Mouse (Mus musculus) heart, embryonic 16.5 days (tissue): ENCODE results near the gene Sds. TPM values are rescaled to one million over a fixed set of nuclear protein-coding genes. Genes with fewer than 3 reads are reported as not detected.
A peak's percentile ranks its signal among the peaks of the same experiment; 100 is the strongest.

Source experiments
- ATAC-seq: fragments of 200-750 bp; cut with Nextera tagmentation; replicated peaks from 2 replicates; pipeline ENCODE4 v1.8.0; 2017; ENCODE audit warnings: moderate number of reproducible peaks; ENCODE audit not compliant: insufficient read depth, low FRiP score; ENCODE audit errors: extremely low read depth
- H3K27ac ChIP-seq: fragments of 300-500 bp; sonication (generic); 2 replicates; pipeline ENCODE4 v1.5.1; 2014; ENCODE audit warnings: mild to moderate bottlenecking, low read length, control low read depth, moderate library complexity
- H3K27me3 ChIP-seq: fragments of 300-500 bp; sonication (generic); 2 replicates; pipeline ENCODE4 v1.6.1; 2014; ENCODE audit warnings: low read length, mixed read lengths; ENCODE audit not compliant: control insufficient read depth, insufficient read depth
- H3K36me3 ChIP-seq: fragments of 300-500 bp; sonication (generic); 2 replicates; pipeline ENCODE4 v1.6.1; 2014; ENCODE audit not compliant: control insufficient read depth, insufficient read depth
- H3K4me1 ChIP-seq: fragments of 300-500 bp; sonication (generic); 2 replicates; pipeline ENCODE4 v1.6.1; 2014; ENCODE audit warnings: low read length, mixed read lengths; ENCODE audit not compliant: control insufficient read depth, insufficient read depth
- H3K4me2 ChIP-seq: fragments of 300-500 bp; sonication (generic); 2 replicates; pipeline ENCODE4 v1.6.1; 2014; ENCODE audit warnings: low read depth, mild to moderate bottlenecking, control low read depth, low read length
- H3K4me3 ChIP-seq: fragments of 300-500 bp; sonication (generic); 2 replicates; pipeline ENCODE4 v1.5.1; 2014; ENCODE audit warnings: mild to moderate bottlenecking, control low read depth, low read length
- H3K9ac ChIP-seq: fragments of 300-500 bp; sonication (generic); 2 replicates; pipeline ENCODE4 v1.6.1; 2014; ENCODE audit warnings: low read length, control low read depth
- H3K9me3 ChIP-seq: fragments of 300-500 bp; sonication (generic); replicated peaks from 2 replicates; pipeline ENCODE4 v1.6.1; 2016; ENCODE audit warnings: low read length; ENCODE audit not compliant: control insufficient read depth
- WGBS: fragments of 180-500 bp; shearing (Covaris S2); extraction: QIAGEN DNeasy Blood & Tissue Kit; methylation state at CpG from one replicate; pipeline ENCODE4 v1.1.7; 2014; 5-methylcytosine and 5-hydroxymethylcytosine counted together
- polyA plus RNA-seq: library from polyadenylated mRNA; unstranded; fragments of >200 nt; fragmentation: Nextera tagmentation; extraction: Ambion mirVana; gene quantifications from 2 replicates; pipeline ENCODE4 v1.2.1, GENCODE M21; 2015

Gene Sds
- 0.56 TPM in 1 of 2 replicates, not detected in the other for polyA plus RNA-seq

DNA sequence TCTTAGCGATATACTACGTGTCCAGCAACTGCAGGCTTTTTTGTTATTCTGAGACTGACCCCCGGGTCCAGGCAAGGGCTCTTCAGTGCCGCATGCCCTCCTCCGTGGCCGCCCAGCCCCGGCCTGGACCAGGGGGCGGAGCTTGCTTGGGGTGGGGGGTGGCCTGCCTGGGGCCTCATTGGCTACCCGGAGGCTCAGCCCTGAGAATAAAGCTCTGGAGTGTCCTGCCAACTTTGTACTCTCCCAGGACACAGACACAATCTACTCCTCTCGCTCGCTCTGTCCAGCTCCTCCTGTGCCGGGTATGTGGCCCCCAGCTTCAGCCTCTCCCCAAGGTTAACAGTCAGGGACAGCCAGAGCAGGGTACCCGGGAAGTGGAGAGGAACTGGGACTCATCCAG, at the start of gene Sds:
Gene Sds, plus strand, starts transcription at position 231 of the 400 bp plus-strand sequence.
- peak; percentile 56; the same call in 1 of the 2 replicates for ATAC-seq
- no peak within 1 kb of the TSS for H3K4me3 ChIP-seq
- H3K9me3 ChIP-seq = no peaks in the 10 kb centered on the region
- H3K27ac ChIP-seq = no peak within 1 kb of the TSS
- peak within 1 kb of the TSS; percentile 42 for H3K4me2 ChIP-seq
- H3K9ac ChIP-seq = no peak within 1 kb of the TSS
- WGBS = 9% methylated on average over 13 of the region's 13 CpGs
- peaks cover 4% of the 10 kb centered on the region; the same call in 1 of the 2 replicates for H3K4me1 ChIP-seq
- peaks cover 9% of the 10 kb centered on the region for H3K27me3 ChIP-seq
- H3K36me3 ChIP-seq = no peaks in the 10 kb centered on the region

DNA sequence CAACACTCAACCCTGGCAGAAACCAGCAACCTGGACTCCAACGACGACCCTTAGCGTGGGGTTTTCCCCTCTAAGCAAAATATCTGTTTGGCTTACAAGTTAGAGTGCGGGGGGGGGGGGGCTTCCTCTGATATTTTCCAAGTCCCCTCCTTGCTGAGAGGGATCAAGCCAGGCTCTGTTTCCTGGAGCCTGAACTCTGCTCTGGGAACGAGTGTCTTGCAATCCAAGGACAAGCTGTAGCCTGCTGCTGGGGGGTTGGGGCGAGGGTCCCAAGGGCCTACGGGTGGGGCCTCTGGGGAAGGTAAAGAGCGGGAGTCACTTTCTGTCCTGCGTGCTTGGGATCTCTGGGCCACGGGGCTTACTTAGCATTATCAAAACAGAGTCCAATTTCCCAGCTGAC, 49.8 kb upstream of the Sds start:
- Histone ChIP-seq H3K36me3 (no peaks in the 10 kb centered on the region), H3K9ac (no peak overlapping the region), H3K4me1 (no peaks in the 10 kb centered on the region), H3K4me2 (no peak overlapping the region), H3K27ac (no peak overlapping the region), H3K27me3 (peaks cover 92% of the 10 kb centered on the region), H3K9me3 (no peaks in the 10 kb centered on the region), H3K4me3 (no peak overlapping the region)
- 3% methylated on average over 10 of the region's 10 CpGs for WGBS
- no peak for ATAC-seq

DNA sequence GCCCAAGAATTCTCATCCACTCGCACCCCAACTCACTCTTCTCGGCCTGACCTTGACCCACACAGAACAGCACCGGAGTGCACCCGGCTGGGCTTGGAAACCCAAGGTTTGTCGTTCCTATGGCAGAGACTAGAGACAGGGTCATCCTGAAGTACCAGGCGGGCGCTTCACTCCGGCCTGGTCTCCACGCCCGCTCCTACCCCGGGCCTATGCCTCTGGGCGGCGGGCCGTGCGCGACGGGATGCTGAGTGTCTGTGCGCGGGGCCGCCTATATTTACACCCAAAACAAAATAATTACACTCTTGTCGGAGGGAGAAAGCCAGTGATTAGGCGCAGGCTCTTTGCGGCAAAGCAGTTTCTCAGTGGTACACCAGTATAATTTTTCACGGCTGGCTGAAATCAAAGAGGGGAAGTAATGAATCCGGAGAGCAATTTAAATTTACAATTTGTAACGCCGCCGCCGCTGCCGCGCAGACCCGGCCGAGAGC, 48.8 kb upstream of the Sds start:
- no peak overlapping the region for H3K4me2 ChIP-seq
- no peak overlapping the region for H3K9ac ChIP-seq
- no peak overlapping the region for H3K4me3 ChIP-seq
- no peak overlapping the region for H3K27ac ChIP-seq
- H3K4me1 ChIP-seq = no peaks in the 10 kb centered on the region
- no peak for ATAC-seq
- H3K9me3 ChIP-seq = no peaks in the 10 kb centered on the region
- H3K36me3 ChIP-seq = no peaks in the 10 kb centered on the region
- peaks cover 92% of the 10 kb centered on the region for H3K27me3 ChIP-seq
- 1% methylated on average over 33 of the region's 33 CpGs for WGBS

DNA sequence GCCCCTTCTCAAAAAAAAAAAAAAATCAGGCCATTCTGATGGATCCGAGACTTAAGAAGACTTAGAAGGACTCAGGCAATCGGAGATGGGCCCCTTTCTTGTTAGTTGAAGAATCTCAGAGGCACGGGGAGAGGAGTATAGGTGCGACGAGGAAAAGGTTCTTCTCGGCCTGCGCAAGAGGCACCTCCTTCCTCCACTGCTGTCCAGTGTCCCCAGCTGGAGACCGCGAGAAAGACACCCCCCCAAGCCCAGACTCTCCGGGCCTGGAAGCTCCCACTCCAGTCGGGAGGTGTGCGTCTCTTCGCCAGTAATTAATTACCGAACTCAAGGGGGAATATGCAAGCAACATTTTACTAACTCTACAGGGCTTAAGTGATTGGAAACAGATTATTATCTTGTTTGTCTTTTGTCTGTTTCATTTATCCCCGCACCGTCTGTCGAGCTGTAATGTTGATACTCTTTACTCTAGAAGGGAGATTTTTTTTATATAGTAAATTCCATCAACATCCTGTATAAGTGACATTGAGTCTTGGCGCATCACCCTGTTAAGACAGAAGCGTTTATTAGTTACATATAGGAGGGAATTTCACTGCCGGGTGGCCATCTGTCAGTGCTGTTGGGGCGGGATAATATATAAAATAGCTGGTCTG, 48.0 kb upstream of the Sds start:
- WGBS = 3% methylated on average over 21 of the region's 21 CpGs
- ATAC-seq = no peak
- H3K27me3 ChIP-seq = peaks cover 92% of the 10 kb centered on the region

DNA sequence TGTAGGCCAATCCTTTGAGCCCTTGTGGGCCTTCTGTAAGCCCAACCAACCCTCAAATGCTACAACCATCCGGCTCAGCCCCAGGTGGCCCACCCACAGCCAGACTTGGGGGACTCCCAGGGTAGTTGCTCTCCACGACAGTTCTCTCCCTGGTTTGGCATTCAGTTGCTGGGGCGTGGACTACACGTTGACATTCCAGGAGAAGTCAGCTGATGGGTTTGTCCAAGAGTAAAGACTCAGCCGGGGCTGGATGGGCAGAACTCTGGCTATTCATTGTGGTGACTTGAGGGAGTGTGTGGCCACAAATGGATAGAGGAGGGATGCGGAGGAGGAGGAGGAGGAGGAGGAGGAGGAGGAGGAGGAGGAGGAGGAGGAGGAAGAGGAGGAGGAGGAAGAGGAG, 47.3 kb upstream of the Sds start:
- Histone ChIP-seq H3K4me2 (no peak overlapping the region), H3K9ac (no peak overlapping the region), H3K4me3 (no peak overlapping the region), H3K9me3 (no peaks in the 10 kb centered on the region), H3K36me3 (no peaks in the 10 kb centered on the region), H3K27ac (no peak overlapping the region), H3K27me3 (peaks cover 94% of the 10 kb centered on the region), H3K4me1 (no peaks in the 10 kb centered on the region)
- 3% methylated on average over 5 of the region's 6 CpGs for WGBS
- ATAC-seq = no peak

More for the DNA sequence above, 48.0 kb upstream of the Sds start:
- Histone ChIP-seq H3K9ac (no peak overlapping the region), H3K4me3 (no peak overlapping the region), H3K4me2 (no peak overlapping the region), H3K36me3 (no peaks in the 10 kb centered on the region), H3K9me3 (no peaks in the 10 kb centered on the region), H3K27ac (no peak overlapping the region), H3K4me1 (no peaks in the 10 kb centered on the region)

DNA sequence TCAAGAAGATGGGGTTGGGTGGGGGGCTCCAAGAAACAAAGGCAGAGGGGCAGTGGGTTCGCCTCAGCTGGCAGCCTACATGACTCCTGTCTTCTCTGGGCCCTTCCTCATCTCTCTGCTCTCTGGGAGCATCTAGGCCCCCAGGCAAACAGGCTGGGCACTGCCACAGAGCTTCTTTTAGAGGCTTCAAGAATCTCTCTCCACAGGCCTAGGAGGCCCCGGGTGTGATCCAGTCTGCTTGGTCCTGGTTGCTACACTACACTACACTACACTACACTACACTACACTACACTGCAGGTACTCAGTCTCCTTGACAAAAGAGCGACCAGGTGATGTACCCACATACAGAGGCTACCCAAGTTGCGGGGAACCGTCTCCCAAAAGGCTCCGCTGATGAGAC, 46.6 kb upstream of the Sds start:
- Histone ChIP-seq H3K9me3 (no peaks in the 10 kb centered on the region), H3K4me3 (no peak overlapping the region), H3K4me2 (no peak overlapping the region), H3K27me3 (peaks cover 94% of the 10 kb centered on the region), H3K27ac (no peak overlapping the region), H3K36me3 (no peaks in the 10 kb centered on the region), H3K4me1 (no peaks in the 10 kb centered on the region), H3K9ac (no peak overlapping the region)
- WGBS = 8% methylated on average over 6 of the region's 6 CpGs
- ATAC-seq = no peak

DNA sequence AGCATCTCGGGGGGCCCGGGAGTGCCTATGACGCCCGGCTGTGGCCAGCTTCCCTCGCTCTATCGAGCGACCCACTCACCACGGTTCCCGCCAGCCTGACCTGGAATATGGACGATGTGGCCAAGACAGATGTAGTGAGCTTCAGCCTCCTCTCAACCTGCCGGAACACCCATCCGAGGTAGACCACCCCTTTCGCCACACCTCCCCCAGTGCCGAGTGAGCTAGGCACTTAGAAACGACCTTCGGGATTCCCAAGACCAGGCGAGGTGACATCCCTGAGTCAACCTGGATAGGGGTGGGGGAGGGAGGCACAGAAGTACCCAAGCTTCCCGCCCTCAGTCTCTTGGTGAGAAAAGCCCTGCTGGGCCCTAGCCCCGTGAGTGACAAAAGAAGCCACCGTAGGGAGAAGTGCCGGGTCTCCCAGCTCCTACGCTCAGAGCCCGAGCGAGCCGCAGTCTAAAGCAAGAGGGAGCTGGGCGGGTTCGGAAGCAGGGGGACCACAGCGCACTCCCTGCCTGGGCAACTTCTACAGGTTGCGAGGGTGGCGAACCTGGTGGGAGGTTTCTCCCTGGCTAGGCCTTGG, 45.2 kb upstream of the Sds start:
- Histone ChIP-seq H3K36me3 (no peaks in the 10 kb centered on the region), H3K4me1 (no peaks in the 10 kb centered on the region), H3K27me3 (peaks cover 96% of the 10 kb centered on the region), H3K4me3 (no peak overlapping the region), H3K9ac (no peak overlapping the region), H3K4me2 (no peak overlapping the region), H3K27ac (no peak overlapping the region), H3K9me3 (no peaks in the 10 kb centered on the region)
- WGBS = 2% methylated on average over 30 of the region's 30 CpGs
- no peak for ATAC-seq

DNA sequence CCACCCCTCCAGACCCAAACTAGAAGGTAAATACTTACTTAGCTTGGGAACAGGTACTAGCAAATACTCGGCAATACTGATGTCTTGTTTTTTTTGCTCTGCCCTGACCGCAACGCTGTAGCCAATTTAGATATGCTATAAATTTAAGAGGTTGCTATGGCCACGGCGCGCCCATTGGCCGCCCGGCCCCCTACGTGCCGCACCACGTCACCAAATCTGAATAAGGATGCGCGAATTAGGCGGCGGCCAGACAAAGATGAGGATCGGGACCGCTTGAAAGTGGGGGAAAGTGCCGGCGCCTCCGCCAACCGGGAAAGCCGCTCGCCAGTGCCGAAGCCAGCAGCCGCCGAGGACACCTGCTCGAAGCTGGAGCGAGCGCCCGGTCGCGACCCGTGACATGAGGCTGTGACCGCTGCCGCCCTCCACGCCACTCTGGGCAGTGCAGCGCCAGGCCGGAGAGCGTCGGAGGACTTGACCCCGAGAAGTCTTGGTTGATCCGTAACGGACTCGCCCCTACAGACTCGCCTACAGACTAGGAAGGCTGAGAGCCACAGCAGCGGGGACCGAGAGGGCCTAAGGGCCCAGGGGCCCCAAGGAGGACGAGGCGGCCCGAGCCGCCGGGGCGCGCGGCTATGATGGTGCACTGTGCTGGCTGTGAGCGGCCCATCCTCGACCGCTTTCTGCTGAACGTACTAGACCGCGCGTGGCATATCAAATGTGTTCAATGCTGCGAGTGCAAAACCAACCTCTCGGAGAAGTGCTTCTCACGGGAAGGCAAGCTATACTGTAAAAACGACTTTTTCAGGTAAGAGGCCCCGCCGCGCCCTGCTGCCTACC, 44.5 kb upstream of the Sds start, which contains the start of gene Lhx5:
Gene Lhx5, plus strand, starts transcription at position 51 of the 837 bp plus-strand sequence.
- Histone ChIP-seq H3K9me3 (no peaks in the 10 kb centered on the region), H3K4me2 (no peak within 1 kb of the TSS), H3K27me3 (peaks cover 96% of the 10 kb centered on the region), H3K36me3 (no peaks in the 10 kb centered on the region), H3K9ac (no peak within 1 kb of the TSS), H3K4me3 (peak within 1 kb of the TSS; percentile 10; the same call in 1 of the 2 replicates), H3K27ac (no peak within 1 kb of the TSS), H3K4me1 (no peaks in the 10 kb centered on the region)
- no peak for ATAC-seq
- under 1% methylated on average over 69 of the region's 69 CpGs for WGBS
